Mouse (Mus musculus) embryonic facial prominence, embryonic 14.5 days (tissue): ENCODE data around the gene Ccdc188. TPM values are rescaled to one million over a fixed set of nuclear protein-coding genes. Genes with fewer than 3 reads are reported as not detected.

Experiments used
- ATAC-seq: fragments of 200-750 bp; cut with Nextera tagmentation; 2 replicates; pipeline ENCODE4 v1.8.0; 2017; ENCODE audit warnings: low read depth, moderate number of reproducible peaks, moderate TSS enrichment
- DNase-seq: peaks from one replicate; pipeline ENCODE4 v3.0.0-alpha.2; 2015; ENCODE audit warnings: low spot score
- H3K27ac ChIP-seq: fragments of 300-500 bp; sonication (generic); replicated peaks from 2 replicates; pipeline ENCODE4 v1.5.1; 2014; ENCODE audit warnings: low read depth, mild to moderate bottlenecking, low read length, moderate library complexity
- H3K27me3 ChIP-seq: fragments of 300-500 bp; sonication (generic); replicated peaks from 2 replicates; pipeline ENCODE4 v1.6.1; 2014; ENCODE audit warnings: low read length; ENCODE audit not compliant: control insufficient read depth, insufficient read depth
- H3K36me3 ChIP-seq: fragments of 300-500 bp; sonication (generic); 2 replicates; pipeline ENCODE4 v1.6.1; 2014; ENCODE audit warnings: low read length, mixed read lengths; ENCODE audit not compliant: control insufficient read depth, insufficient read depth
- H3K4me1 ChIP-seq: fragments of 300-500 bp; sonication (generic); 2 replicates; pipeline ENCODE4 v1.6.1; 2014; ENCODE audit warnings: antibody characterized with exemption, low read length; ENCODE audit not compliant: control insufficient read depth, insufficient read depth
- H3K4me2 ChIP-seq: fragments of 300-500 bp; sonication (generic); 2 replicates; pipeline ENCODE4 v1.6.1; 2014; ENCODE audit warnings: low read depth, mild to moderate bottlenecking, low read length, moderate library complexity, mixed read lengths
- H3K4me3 ChIP-seq: fragments of 300-500 bp; sonication (generic); 2 replicates; pipeline ENCODE4 v1.5.1; 2014; ENCODE audit warnings: low read depth, mild to moderate bottlenecking, low read length
- H3K9ac ChIP-seq: fragments of 300-500 bp; sonication (generic); 2 replicates; pipeline ENCODE4 v1.6.1; 2014; ENCODE audit warnings: low read depth, mild to moderate bottlenecking, low read length, moderate library complexity, mixed read lengths
- H3K9me3 ChIP-seq: fragments of 300-500 bp; sonication (generic); 2 replicates; pipeline ENCODE4 v1.6.1; 2016; ENCODE audit warnings: low read length; ENCODE audit not compliant: control insufficient read depth
- WGBS: fragments of 180-500 bp; shearing (Covaris S2); extraction: QIAGEN DNeasy Blood & Tissue Kit; methylation state at CpG from one replicate; pipeline ENCODE4 v1.1.7; 2014; 5-methylcytosine and 5-hydroxymethylcytosine counted together
- polyA plus RNA-seq: library from polyadenylated mRNA; unstranded; fragments of >200 nt; fragmentation: Nextera tagmentation; extraction: Ambion mirVana; gene quantifications from 2 replicates; pipeline ENCODE4 v1.2.1, GENCODE M21; 2014

Gene Ccdc188
- polyA plus RNA-seq, 1 experiment from 2014 or later, result not detected

- no peak for ATAC-seq
- Histone ChIP-seq H3K27ac (no peak overlapping the region), H3K4me1 (no peaks in the 10 kb centered on the region), H3K4me2 (no peak overlapping the region), H3K9ac (no peak overlapping the region), H3K36me3 (no peaks in the 10 kb centered on the region), H3K9me3 (no peaks in the 10 kb centered on the region), H3K27me3 (no peaks in the 10 kb centered on the region), H3K4me3 (no peak overlapping the region)
- DNase-seq, result peak; percentile 36
- WGBS, result 23% methylated on average over 8 of the region's 8 CpGs
Measured at GRCm38 (mm10) chr16:18210701-18211416, 6.8 kb upstream of the Ccdc188 start.

DNA sequence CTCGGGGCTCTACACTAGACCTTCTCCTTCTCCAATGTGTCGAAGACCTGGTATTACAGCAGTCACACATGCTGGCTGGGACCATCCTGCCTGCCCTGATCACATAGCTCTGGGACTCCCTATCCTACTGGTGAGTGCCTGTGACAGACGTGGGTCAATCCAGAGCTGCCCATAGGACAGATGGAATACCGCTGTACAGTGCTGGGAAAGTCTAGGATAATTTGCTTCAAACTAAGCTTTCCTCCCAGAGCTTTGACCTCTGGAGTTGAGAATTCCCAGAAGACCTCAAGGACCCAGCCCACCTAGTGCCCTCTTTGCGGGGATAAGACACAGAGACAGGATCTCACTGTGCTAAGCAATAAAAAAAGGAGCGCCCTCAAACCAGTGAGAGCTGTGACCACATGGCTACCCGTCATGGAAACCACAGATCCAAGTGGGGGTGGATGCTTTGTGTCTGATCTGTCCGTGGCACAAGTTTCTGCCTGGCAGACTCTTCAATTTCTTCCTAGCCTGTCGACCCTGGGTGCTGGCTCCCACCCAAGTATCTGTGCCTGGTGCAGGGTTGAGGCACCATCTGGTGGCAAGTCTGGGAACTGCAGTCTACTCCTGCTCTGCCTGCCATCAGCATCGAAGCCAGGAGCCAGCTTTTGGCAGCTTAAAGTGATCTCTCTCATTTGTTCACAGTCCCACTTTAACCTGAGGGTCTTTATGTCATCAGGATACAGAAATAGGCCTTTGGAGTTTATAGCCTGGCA, 6.1 kb upstream of the Ccdc188 start:
- 49% methylated on average over 10 of the region's 10 CpGs for WGBS
- 0 out of 2 replicates have a peak, but pooled peaks have one; percentile 8 for ATAC-seq
- no peaks in the 10 kb centered on the region for H3K36me3 ChIP-seq

DNA sequence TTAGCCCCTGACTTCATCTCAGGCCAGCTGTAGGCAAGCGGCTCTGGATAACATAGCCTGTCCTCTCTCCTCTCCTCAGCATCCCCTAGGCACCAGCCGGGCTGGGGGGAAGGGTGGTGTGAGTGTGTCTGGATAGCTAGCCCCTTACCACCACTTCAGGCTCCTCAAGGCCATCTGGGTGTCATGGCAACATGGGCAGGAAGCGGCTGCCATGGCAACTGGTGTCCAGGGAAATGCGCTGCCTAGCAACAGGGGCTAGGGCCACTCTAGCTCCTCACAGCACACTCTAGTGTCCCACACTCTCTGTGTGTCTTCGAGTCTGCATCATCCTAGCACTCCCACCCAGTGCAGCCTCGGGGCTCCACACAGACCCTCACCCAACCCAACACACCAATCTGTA, 4.0 kb upstream of the Ccdc188 start:
- Histone ChIP-seq H3K27me3 (no peaks in the 10 kb centered on the region), H3K4me2 (no peak overlapping the region), H3K4me3 (no peak overlapping the region), H3K27ac (no peak overlapping the region), H3K4me1 (no peaks in the 10 kb centered on the region), H3K36me3 (no peaks in the 10 kb centered on the region), H3K9ac (peak overlapping the region; percentile 25; the same call in 1 of the 2 replicates), H3K9me3 (no peaks in the 10 kb centered on the region)
- DNase-seq, result peak; percentile 67
- peak; percentile 78; the same call in 1 of the 2 replicates for ATAC-seq
- 42% methylated on average over 6 of the region's 6 CpGs for WGBS

More for the DNA sequence above, 6.1 kb upstream of the Ccdc188 start:
- Histone ChIP-seq H3K9me3 (no peaks in the 10 kb centered on the region), H3K27me3 (no peaks in the 10 kb centered on the region), H3K4me2 (no peak overlapping the region), H3K4me1 (no peaks in the 10 kb centered on the region), H3K4me3 (no peak overlapping the region), H3K27ac (no peak overlapping the region), H3K9ac (no peak overlapping the region)
- peak; percentile 83 for DNase-seq

DNA sequence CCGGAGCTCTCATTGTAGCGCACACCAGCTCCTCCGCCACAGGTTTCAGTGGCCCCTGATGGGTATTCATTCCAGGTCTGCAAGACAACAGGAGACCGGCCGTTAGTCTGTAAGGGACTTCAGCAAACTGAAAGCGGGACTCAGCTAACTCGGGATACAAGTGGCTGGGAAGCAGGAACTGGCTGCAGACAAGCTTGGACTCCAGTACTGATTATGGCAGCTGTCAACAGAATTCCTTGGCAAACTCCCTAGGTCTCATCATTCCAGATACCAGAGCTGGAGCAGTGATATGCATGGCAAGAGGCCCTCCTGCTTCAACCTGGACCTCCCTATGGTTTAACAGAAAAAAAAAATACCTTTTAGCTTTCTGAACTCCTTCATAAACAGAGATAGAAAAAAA, 2.8 kb upstream of the Ccdc188 start:
- ATAC-seq, result no peak
- H3K4me3 ChIP-seq, result no peak overlapping the region
- no peak overlapping the region for H3K9ac ChIP-seq
- H3K27ac ChIP-seq, result peak overlapping the region; percentile 21; the same call in 1 of the 2 replicates
- DNase-seq, result no peak
- 0 out of 2 replicates have a peak, but pooled peaks cover 2% of the 10 kb centered on the region for H3K4me1 ChIP-seq
- WGBS, result 71% methylated on average over 7 of the region's 7 CpGs
- H3K4me2 ChIP-seq, result no peak overlapping the region
- H3K36me3 ChIP-seq, result no peaks in the 10 kb centered on the region
- H3K27me3 ChIP-seq, result no peaks in the 10 kb centered on the region
- H3K9me3 ChIP-seq, result no peaks in the 10 kb centered on the region

GRCm38 (mm10) chr16:18218580-18218996, 909 bp downstream of the Ccdc188 start:
- Histone ChIP-seq H3K27me3 (no peaks in the 10 kb centered on the region), H3K9me3 (no peaks in the 10 kb centered on the region), H3K36me3 (peaks cover 15% of the 10 kb centered on the region), H3K9ac (no peak overlapping the region), H3K4me1 (0 out of 2 replicates have a peak, but pooled peaks cover 4% of the 10 kb centered on the region), H3K4me3 (no peak overlapping the region), H3K4me2 (no peak overlapping the region), H3K27ac (no peak overlapping the region)
- DNase-seq, result no peak
- WGBS, result 77% methylated on average over 9 of the region's 9 CpGs
- no peak for ATAC-seq

- Histone ChIP-seq H3K4me2 (no peak overlapping the region), H3K9me3 (no peaks in the 10 kb centered on the region), H3K36me3 (peaks cover 29% of the 10 kb centered on the region), H3K4me1 (0 out of 2 replicates have a peak, but pooled peaks cover 4% of the 10 kb centered on the region), H3K4me3 (no peak overlapping the region), H3K27me3 (no peaks in the 10 kb centered on the region), H3K27ac (no peak overlapping the region), H3K9ac (no peak overlapping the region)
- ATAC-seq (peak; percentile 36; the same call in 1 of the 2 replicates), DNase-seq (peak; percentile 71)
- 56% methylated on average over 8 of the region's 8 CpGs for WGBS
Measured at GRCm38 (mm10) chr16:18220001-18220400, 2.3 kb downstream of the Ccdc188 start.

- WGBS, result 87% methylated on average over 6 of the region's 6 CpGs
- no peaks in the 10 kb centered on the region for H3K9me3 ChIP-seq
- no peak overlapping the region for H3K4me3 ChIP-seq
- no peak for DNase-seq
- H3K4me2 ChIP-seq, result no peak overlapping the region
- H3K27me3 ChIP-seq, result no peaks in the 10 kb centered on the region
- H3K27ac ChIP-seq, result no peak overlapping the region
- H3K4me1 ChIP-seq, result 0 out of 2 replicates have a peak, but pooled peaks cover 4% of the 10 kb centered on the region
- H3K36me3 ChIP-seq, result peaks cover 39% of the 10 kb centered on the region
- ATAC-seq, result no peak
- no peak overlapping the region for H3K9ac ChIP-seq
Measured at GRCm38 (mm10) chr16:18220856-18221542, 3.3 kb downstream of the Ccdc188 start.

DNA sequence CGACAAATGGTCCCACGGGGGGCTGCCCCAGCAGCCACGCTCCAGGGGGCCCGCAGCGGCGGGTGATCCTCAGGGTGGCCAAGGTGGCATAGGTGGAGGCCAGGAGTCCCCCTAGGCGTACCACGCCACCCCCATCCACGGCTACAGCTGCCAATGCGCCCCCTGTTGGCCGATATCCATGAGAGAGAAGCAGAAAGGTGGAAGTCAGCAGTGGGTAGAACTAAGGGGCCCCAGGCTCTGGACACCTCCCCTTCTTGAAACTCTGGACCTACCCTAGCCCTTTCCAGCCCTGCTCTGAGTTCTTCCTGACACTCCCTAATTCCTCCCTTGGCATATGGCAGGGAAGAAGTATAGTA, 3.8 kb downstream of the Ccdc188 start:
- Histone ChIP-seq H3K9ac (no peak overlapping the region), H3K27ac (no peak overlapping the region), H3K36me3 (peaks cover 44% of the 10 kb centered on the region), H3K27me3 (no peaks in the 10 kb centered on the region), H3K4me3 (no peak overlapping the region), H3K9me3 (no peaks in the 10 kb centered on the region), H3K4me1 (0 out of 2 replicates have a peak, but pooled peaks cover 4% of the 10 kb centered on the region), H3K4me2 (no peak overlapping the region)
- DNase-seq (no peak), ATAC-seq (no peak)
- 65% methylated on average over 11 of the region's 11 CpGs for WGBS
